Mouse (Mus musculus) kidney, postnatal 0 days (tissue): ENCODE measurements around the gene Terb1. TPM values are rescaled to one million over a fixed set of nuclear protein-coding genes. Genes with fewer than 3 reads are reported as not detected.
A peak's percentile ranks its signal among the peaks of the same experiment; 100 is the strongest.

Source experiments
- ATAC-seq: fragments of 200-750 bp; cut with Nextera tagmentation; replicated peaks from 2 replicates; pipeline ENCODE4 v1.8.0; 2017; ENCODE audit warnings: low read depth, moderate number of reproducible peaks, moderate TSS enrichment, moderate library complexity; ENCODE audit not compliant: low FRiP score
- DNase-seq: peaks from one replicate; pipeline ENCODE4 v3.0.0-alpha.2; 2016; ENCODE audit warnings: low spot score
- H3K27ac ChIP-seq: fragments of 300-500 bp; sonication (generic); 2 replicates; pipeline ENCODE4 v1.5.1; 2014; ENCODE audit warnings: mild to moderate bottlenecking
- H3K27me3 ChIP-seq: fragments of 300-500 bp; sonication (generic); 2 replicates; pipeline ENCODE4 v1.6.1; 2014; ENCODE audit warnings: low read length, mixed read lengths; ENCODE audit not compliant: insufficient read depth
- H3K36me3 ChIP-seq: fragments of 300-500 bp; sonication (generic); 2 replicates; pipeline ENCODE4 v1.6.1; 2014; ENCODE audit warnings: low read length, mixed read lengths; ENCODE audit not compliant: insufficient read depth
- H3K4me1 ChIP-seq: fragments of 300-500 bp; sonication (generic); replicated peaks from 2 replicates; pipeline ENCODE4 v1.6.1; 2014; ENCODE audit warnings: antibody characterized with exemption, low read length, mixed read lengths; ENCODE audit not compliant: insufficient read depth
- H3K4me2 ChIP-seq: fragments of 300-500 bp; sonication (generic); 2 replicates; pipeline ENCODE4 v1.6.1; 2014; ENCODE audit warnings: mild to moderate bottlenecking, low read length, moderate library complexity, mixed read lengths
- H3K4me3 ChIP-seq: fragments of 300-500 bp; sonication (generic); replicated peaks from 2 replicates; pipeline ENCODE4 v1.5.1; 2014; ENCODE audit warnings: low read depth, low read length
- H3K9ac ChIP-seq: fragments of 300-500 bp; sonication (generic); 2 replicates; pipeline ENCODE4 v1.6.1; 2014; ENCODE audit warnings: low read depth, low read length
- H3K9me3 ChIP-seq: fragments of 300-500 bp; sonication (generic); replicated peaks from 2 replicates; pipeline ENCODE4 v1.6.1; 2016; ENCODE audit warnings: low read length, inconsistent platforms, mixed read lengths
- CTCF ChIP-seq: IDR thresholded peaks from 2 replicates; pipeline ENCODE4 v1.5.1; 2016; ENCODE audit warnings: antibody characterized with exemption, low read depth, mild to moderate bottlenecking, moderate library complexity
- WGBS: fragments of 180-500 bp; shearing (Covaris S2); extraction: QIAGEN DNeasy Blood & Tissue Kit; methylation state at CpG from one replicate; pipeline ENCODE4 v1.1.7; 2014; 5-methylcytosine and 5-hydroxymethylcytosine counted together
- polyA plus RNA-seq: library from polyadenylated mRNA; unstranded; fragments of >200 nt; fragmentation: Nextera tagmentation; extraction: Ambion mirVana; gene quantifications from 2 replicates; pipeline ENCODE4 v1.2.1, GENCODE M21; 2015

Terb1 gene
- polyA plus RNA-seq, 1 experiment from 2014 or later, result 0.54 TPM

DNA sequence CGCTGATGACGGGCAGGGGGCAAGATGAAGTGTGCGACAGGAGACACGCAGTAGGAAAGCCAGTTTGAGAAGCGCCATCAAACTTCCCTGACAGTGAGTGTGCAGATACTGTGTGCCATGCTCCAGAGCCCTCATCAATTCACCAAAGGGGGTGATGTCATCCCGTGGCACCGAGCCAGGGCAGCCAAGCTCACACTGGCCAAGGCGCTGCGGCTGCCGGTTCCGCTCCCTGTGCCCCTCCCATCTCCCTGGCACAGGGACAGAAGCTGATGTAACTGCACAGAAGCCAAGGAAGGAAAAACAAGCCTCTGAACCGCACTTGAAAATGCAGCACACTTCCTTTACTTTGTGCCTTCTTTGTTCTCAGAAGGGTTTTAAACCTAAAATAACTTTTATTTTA is 73.7 kb downstream of the Terb1 start:
- TF ChIP-seq CTCF, result no peak
- H3K4me1 ChIP-seq, result 0 out of 2 replicates have a peak, but pooled peaks cover 4% of the 10 kb centered on the region
- ATAC-seq (peak; percentile 93), DNase-seq (peak; percentile 86)
- H3K27me3 ChIP-seq, result no peaks in the 10 kb centered on the region
- H3K4me2 ChIP-seq, result no peak overlapping the region
- peak overlapping the region; percentile 50; the same call in 1 of the 2 replicates for H3K27ac ChIP-seq
- no peaks in the 10 kb centered on the region for H3K9me3 ChIP-seq
- 36% methylated on average over 12 of the region's 12 CpGs for WGBS
- H3K4me3 ChIP-seq, result no peak overlapping the region
- H3K36me3 ChIP-seq, result peaks cover 75% of the 10 kb centered on the region
- no peak overlapping the region for H3K9ac ChIP-seq

DNA sequence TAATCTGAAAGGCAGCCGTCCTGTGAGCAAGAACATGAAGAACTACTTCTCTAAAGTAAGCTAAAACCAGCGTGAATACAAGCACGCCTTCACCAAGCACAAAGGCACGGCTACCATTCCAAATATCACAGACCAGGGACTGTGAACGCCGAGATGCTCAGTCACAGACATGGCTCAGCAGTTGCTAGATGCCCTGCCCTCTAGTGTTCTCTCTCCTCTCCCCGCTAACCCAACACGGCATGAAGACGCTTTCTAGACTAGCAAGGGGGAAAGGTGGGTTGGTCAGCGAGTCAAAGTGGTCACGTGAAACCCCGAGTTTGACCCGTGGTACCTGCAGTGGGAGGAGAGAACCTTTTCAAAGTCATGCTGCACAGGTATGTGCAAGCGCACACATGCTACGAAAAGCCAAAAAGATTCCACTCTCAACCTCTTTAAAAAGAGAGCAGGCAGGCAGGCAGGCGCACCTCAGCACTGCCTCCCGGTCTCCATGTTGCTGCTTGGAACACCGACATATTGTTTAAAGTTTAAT is 74.8 kb downstream of the Terb1 start:
- WGBS, result 83% methylated on average over 18 of the region's 18 CpGs
- H3K36me3 ChIP-seq, result peaks cover 76% of the 10 kb centered on the region
- H3K4me1 ChIP-seq, result 0 out of 2 replicates have a peak, but pooled peaks cover 4% of the 10 kb centered on the region
- H3K9ac ChIP-seq, result no peak overlapping the region
- ATAC-seq (no peak), DNase-seq (peak; percentile 16)
- no peak overlapping the region for H3K4me2 ChIP-seq
- no peaks in the 10 kb centered on the region for H3K9me3 ChIP-seq
- H3K27me3 ChIP-seq, result no peaks in the 10 kb centered on the region
- no peak overlapping the region for H3K27ac ChIP-seq
- H3K4me3 ChIP-seq, result no peak overlapping the region
- TF ChIP-seq CTCF, result peak; percentile 35; the same call in 1 of the 2 replicates

DNA sequence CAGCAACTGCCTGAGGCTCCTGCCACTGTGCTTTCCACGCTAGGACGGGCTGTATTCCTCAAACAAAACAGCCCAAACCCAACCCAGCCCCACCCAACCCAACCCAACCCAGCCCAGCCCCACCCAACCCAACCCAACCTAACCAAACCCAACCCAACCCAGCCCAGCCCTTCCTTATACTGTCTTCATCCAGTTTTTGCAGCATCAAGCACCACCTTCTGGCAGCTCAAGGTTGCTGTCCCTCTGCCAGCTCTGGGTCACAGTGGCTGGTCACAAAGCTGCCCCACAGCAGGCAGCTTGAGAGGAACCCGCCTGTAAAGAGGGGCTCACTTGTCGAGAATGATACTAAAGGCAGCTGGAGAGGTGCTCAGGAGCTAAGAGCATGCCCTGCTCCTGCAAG is 75.4 kb downstream of the Terb1 start:
- no peak overlapping the region for H3K27ac ChIP-seq
- no peak for DNase-seq
- H3K27me3 ChIP-seq, result no peaks in the 10 kb centered on the region
- no peak overlapping the region for H3K9ac ChIP-seq
- no peaks in the 10 kb centered on the region for H3K9me3 ChIP-seq
- H3K4me3 ChIP-seq, result no peak overlapping the region
- WGBS, result 79% methylated on average over 4 of the region's 4 CpGs
- H3K36me3 ChIP-seq, result peaks cover 71% of the 10 kb centered on the region
- ATAC-seq, result no peak
- TF ChIP-seq CTCF, result peak; percentile 31; the same call in 1 of the 2 replicates
- no peak overlapping the region for H3K4me2 ChIP-seq
- H3K4me1 ChIP-seq, result 0 out of 2 replicates have a peak, but pooled peaks cover 4% of the 10 kb centered on the region

DNA sequence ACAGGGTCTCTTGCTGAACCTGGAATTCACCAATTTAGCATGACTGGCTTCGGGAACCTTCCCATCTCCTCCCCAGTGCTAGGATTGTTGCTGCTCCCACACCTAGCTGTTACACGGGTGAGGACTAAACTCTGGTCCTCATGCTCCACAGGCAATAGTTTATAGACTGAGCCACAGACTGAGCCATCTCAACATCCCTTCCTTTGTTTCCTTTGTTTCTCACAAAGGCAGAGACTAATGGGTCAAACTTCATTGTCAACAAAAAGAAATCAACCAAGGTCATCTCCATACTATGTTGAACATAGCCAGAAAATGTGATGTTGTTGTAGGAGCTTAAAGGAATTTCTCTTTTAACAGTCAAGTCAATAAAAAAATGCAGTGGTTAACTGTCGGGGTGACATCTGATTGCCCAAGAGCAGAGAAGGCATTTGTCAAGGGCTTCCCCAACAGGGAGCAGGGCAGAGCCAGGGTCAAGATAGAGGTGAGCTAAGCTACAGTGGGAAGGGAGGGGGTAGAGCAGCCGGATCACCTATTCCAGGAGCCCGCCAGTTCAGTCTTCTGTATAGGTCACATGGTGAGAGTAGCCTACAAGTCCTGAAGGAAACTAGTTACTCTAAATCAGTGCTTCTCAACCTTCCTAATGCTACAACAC is 76.4 kb downstream of the Terb1 start:
- TF ChIP-seq CTCF, result no peak
- Histone ChIP-seq H3K27ac (no peak overlapping the region), H3K4me3 (no peak overlapping the region), H3K4me2 (no peak overlapping the region), H3K4me1 (0 out of 2 replicates have a peak, but pooled peaks cover 4% of the 10 kb centered on the region), H3K9ac (no peak overlapping the region), H3K36me3 (peaks cover 73% of the 10 kb centered on the region), H3K9me3 (no peaks in the 10 kb centered on the region), H3K27me3 (no peaks in the 10 kb centered on the region)
- DNase-seq (no peak), ATAC-seq (no peak)
- 92% methylated on average over 5 of the region's 5 CpGs for WGBS

DNA sequence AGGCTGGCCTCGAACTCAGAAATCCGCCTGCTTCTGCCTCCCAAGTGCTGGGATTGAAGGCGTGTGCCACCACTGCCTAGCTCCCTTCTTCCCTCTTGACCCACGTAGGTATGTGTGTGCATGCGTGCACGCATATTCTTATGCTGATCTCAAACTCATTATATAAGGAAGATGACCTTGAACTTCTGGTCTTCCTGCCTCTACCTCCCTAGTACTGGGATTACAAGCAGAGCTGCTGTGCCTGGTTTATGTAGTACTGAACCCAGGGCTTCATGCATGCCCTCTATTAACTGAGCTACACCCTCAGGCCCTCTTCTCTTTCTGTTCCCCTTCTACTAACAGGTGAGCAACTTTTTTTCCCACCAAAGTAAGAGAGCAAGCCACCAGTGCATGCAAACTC is 77.1 kb downstream of the Terb1 start:
- Histone ChIP-seq H3K4me2 (no peak overlapping the region), H3K36me3 (peaks cover 76% of the 10 kb centered on the region), H3K9me3 (no peaks in the 10 kb centered on the region), H3K9ac (no peak overlapping the region), H3K27ac (no peak overlapping the region), H3K27me3 (no peaks in the 10 kb centered on the region), H3K4me3 (no peak overlapping the region), H3K4me1 (0 out of 2 replicates have a peak, but pooled peaks cover 4% of the 10 kb centered on the region)
- no peak for ATAC-seq
- DNase-seq, result no peak
- no peak for TF ChIP-seq CTCF
- 95% methylated on average over 6 of the region's 6 CpGs for WGBS

DNA sequence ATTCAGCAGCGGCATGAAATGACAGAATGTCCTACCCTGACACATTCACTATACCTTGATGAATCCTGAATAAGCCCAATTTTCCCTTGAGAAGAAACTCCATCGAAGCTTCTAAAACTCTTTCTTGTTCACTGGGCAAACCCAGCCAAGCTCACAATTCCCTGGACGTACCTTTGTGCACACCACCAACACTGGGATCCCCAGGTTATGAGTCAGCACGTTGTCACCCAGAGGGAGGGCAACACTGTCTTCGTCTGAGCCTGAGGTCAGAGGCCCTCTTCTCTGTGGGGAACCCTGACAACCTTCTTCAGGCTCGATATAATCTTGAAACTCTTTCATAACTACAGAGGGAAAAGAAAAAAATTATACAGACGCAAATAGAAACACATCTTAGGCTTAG is 79.5 kb downstream of the Terb1 start:
- H3K9ac ChIP-seq, result no peak overlapping the region
- no peak for TF ChIP-seq CTCF
- no peaks in the 10 kb centered on the region for H3K27me3 ChIP-seq
- no peak overlapping the region for H3K4me2 ChIP-seq
- WGBS, result 88% methylated on average over 7 of the region's 7 CpGs
- H3K36me3 ChIP-seq, result peaks cover 79% of the 10 kb centered on the region
- H3K4me1 ChIP-seq, result no peaks in the 10 kb centered on the region
- ATAC-seq (no peak), DNase-seq (no peak)
- H3K27ac ChIP-seq, result no peak overlapping the region
- no peak overlapping the region for H3K4me3 ChIP-seq
- H3K9me3 ChIP-seq, result no peaks in the 10 kb centered on the region
